Mouse (Mus musculus) ES-Bruce4 (cell line): Measurements from ENCODE around the gene Rbbp6.

Source experiments
- CTCF ChIP-seq: IDR thresholded peaks from one replicate; pipeline ENCODE4 v1.8.1; 2011; ENCODE audit warnings: low read depth, low read length
- EP300 ChIP-seq: IDR thresholded peaks from 2 replicates; pipeline ENCODE4 v1.6.1; 2011; ENCODE audit warnings: low read depth, low read length; ENCODE audit not compliant: insufficient read depth
- POLR2A ChIP-seq: IDR thresholded peaks from one replicate; pipeline ENCODE4 v1.8.1; 2011; ENCODE audit warnings: low read length; ENCODE audit not compliant: insufficient read depth

DNA sequence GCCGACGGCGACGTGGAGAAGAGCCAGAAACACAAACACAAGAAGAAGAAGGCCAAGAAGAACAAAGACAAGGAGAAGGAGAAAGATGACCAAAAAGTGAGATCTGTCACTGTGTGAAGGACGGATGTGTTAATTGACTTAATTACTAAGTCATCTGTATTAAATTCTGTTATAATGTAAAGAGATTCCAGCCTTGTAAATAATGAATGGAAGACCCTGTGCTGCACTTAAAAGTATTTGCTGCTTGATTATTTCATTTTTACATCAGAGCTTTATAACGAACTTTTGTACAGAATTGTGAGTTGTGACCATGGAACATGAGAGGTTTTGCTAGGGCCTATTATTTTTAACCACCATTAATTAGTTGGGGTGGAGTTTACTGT is 36.5 kb downstream of the Rbbp6 start:
- TF ChIP-seq EP300 (no peak), CTCF (no peak), POLR2A (no peak)
